Mouse (Mus musculus): Measurements from ENCODE around the gene Vmn1r21. TPM values are rescaled to one million over a fixed set of nuclear protein-coding genes. Genes with fewer than 3 reads are reported as not detected.
A peak's percentile ranks its signal among the peaks of the same experiment; 100 is the strongest.
"Not testable (repeated sequence)": the region's sequence is repeated elsewhere in the genome, so short reads cannot be mapped to it uniquely, and the experiment has no call there.

The Vmn1r21 gene
- polyA plus RNA-seq (2014; fragmentation: Nextera tagmentation; extraction: Ambion mirVana), result not detected in 2 replicates

DNA sequence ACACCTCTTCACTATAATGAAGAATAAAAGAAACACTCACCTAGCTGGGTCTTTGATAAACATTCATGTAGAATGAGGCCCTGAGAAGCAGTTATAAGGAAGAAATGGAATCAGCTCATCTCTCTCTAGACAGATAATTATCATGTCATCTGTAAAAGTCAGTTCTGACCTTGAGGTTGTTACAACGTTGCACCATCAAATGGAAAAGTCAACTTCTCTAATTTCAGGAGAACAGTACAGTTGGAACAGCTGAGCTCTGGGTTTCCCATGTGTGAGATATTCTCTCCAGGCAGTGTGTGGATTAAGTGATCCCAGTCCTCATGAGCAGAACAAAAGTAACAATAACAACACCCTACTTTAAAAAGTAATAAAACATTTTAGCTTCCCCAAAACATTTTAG lies at the start of gene Vmn1r21:
Vmn1r21 (minus strand) TSS at position 58 of the 400 bp plus-strand sequence.
- H3K9ac ChIP-seq (ENCODE audit: low read depth, low read length), result no peak within 1 kb of the TSS
- no peak for DNase-seq (ENCODE audit: low spot score)
- H3K27ac ChIP-seq (replicated peaks; ENCODE audit: low read depth, low read length), result no peak within 1 kb of the TSS
- H3K27me3 ChIP-seq (replicated peaks; ENCODE audit: control insufficient read depth, insufficient read depth, low read length), result no peaks in the 10 kb centered on the region
- H3K4me2 ChIP-seq (ENCODE audit: low read depth, low read length), result no peak within 1 kb of the TSS
- WGBS, result 44% methylated on average over 1 of the region's 1 CpGs
- H3K36me3 ChIP-seq (ENCODE audit: control insufficient read depth, insufficient read depth, low read length), result no peaks in the 10 kb centered on the region
- H3K4me3 ChIP-seq (ENCODE audit: low read depth, low read length), result no peak within 1 kb of the TSS
- no peak for ATAC-seq (ENCODE audit: low read depth)
- H3K4me1 ChIP-seq (ENCODE audit: control insufficient read depth, insufficient read depth, low read length), result no peaks in the 10 kb centered on the region
- no peaks in the 10 kb centered on the region for H3K9me3 ChIP-seq (ENCODE audit: control insufficient read depth, low read length)

DNA sequence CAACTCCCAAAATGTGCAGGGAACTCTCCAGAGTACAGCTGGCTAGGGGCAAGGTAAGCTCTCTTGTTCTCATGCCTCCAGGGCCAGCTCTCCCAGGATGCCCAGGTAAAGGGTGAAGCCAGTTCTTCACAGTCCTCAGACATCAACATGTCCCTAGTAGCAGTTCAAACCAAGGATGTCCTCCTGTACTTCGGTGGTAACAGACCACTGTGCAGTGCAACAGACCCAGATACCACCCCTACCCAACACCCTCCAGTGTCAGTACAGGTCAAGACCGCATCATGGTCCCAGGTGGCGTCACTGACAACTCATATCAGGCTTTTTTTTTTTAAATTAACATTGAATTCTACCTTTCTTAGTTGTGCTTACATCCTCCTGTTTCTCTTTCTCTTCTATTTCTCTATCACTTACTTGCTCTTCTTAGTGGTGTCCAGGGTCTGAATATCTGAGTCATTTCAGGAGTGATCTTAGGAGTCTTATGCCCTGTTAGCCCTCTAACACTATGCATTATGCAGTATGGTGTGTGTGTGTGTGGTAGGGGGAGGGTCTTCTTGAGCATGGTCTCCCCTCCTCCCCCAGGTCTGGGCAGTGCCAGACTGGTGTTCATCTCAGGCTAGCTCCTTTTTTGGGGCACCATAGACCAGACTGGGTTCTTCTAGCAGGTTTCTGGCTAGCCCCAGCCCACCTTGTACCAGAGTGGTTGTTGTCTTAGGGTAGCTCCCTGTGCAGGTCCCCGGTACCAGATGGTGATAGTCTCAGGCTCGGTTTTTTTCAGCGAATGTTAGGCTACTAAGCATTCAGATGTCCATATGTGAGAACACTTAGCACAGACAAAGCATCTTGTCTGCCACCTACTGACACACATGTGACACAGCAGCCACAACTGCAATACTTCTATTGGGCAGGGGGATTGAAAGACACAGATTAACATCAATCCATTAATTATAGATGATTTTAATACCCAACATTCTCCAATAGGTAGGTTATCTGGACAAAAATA lies 9.2 kb upstream of the Vmn1r21 start:
- 0 out of 2 replicates have a peak, but pooled peaks have one; percentile 55 for ATAC-seq (ENCODE audit: low read depth)
- no peak overlapping the region for H3K27ac ChIP-seq (replicated peaks; ENCODE audit: low read depth, low read length)

DNA sequence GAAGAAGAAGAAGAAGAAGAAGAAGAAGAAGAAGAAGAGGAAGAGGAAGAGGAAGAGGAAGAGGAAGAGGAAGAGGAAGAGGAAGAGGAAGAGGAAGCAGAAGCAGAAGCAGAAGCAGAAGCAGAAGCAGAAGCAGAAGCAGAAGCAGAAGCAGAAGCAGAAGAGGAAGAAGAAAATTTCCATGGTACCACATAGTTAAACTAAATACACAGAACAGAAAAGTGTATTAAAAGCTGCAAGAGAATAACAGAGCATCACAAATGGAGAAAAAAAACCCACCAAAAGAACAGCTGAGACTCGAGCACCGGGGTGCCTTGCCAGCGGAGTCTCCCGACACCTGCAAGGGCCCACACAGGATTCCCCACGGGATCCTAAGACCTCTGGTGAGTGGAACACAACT lies 1.0 kb upstream of the Vmn1r21 start:
- H3K4me3 ChIP-seq (ENCODE audit: low read depth, low read length); DNase-seq (ENCODE audit: low spot score); H3K4me1 ChIP-seq (ENCODE audit: control insufficient read depth, insufficient read depth, low read length); H3K9me3 ChIP-seq (ENCODE audit: control insufficient read depth, low read length); ATAC-seq (ENCODE audit: low read depth); H3K27me3 ChIP-seq (replicated peaks; ENCODE audit: control insufficient read depth, insufficient read depth, low read length); H3K27ac ChIP-seq (replicated peaks; ENCODE audit: low read depth, low read length); H3K4me2 ChIP-seq (ENCODE audit: low read depth, low read length); H3K9ac ChIP-seq (ENCODE audit: low read depth, low read length); H3K36me3 ChIP-seq (ENCODE audit: control insufficient read depth, insufficient read depth, low read length): not testable (repeated sequence)
- WGBS, result 91% methylated on average over 5 of the region's 5 CpGs

More for the DNA sequence above, 9.2 kb upstream of the Vmn1r21 start:
- H3K27me3 ChIP-seq (replicated peaks; ENCODE audit: control insufficient read depth, insufficient read depth, low read length), result no peaks in the 10 kb centered on the region
- H3K4me2 ChIP-seq (ENCODE audit: low read depth, low read length), result no peak overlapping the region
- H3K9me3 ChIP-seq (ENCODE audit: control insufficient read depth, low read length), result no peaks in the 10 kb centered on the region
- no peak overlapping the region for H3K4me3 ChIP-seq (ENCODE audit: low read depth, low read length)
- H3K4me1 ChIP-seq (ENCODE audit: control insufficient read depth, insufficient read depth, low read length), result no peaks in the 10 kb centered on the region
- no peak overlapping the region for H3K9ac ChIP-seq (ENCODE audit: low read depth, low read length)
- no peaks in the 10 kb centered on the region for H3K36me3 ChIP-seq (ENCODE audit: control insufficient read depth, insufficient read depth, low read length)
- peak; percentile 67 for DNase-seq (ENCODE audit: low spot score)
- 52% methylated on average over 6 of the region's 6 CpGs for WGBS

DNA sequence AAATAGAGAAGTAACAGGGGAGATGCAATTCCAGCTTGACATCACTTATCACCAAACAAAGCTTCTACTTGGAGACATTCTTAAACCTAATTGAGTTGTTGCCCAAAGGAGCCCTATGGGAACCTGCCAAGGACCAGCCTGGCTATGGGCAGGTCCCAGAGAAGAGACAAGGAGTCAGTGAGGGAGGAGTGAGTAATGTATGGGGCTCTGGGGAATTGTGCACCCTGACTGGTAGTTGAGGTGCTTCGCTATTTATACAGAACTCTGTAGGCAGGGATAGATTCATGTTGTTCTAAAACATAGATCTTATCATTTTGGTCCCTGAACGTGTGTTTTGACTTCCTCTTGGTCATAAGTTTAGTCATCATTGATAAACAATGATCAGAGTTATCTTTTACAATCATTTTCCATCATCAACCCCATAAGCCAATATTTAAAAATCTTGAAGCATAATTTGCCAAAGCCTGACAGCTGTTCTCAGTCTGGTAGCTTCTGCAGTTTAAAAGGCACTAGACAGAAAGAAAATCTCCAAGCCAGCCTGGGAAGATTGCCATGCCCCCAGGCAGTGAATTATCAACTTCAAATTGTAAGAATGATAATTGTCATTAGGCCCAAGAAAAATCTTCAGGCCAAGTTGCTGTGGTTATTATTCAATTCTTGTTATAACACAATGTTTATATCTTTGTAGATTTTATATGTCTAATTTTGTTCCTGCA lies 10.3 kb downstream of the Vmn1r21 start:
- Histone ChIP-seq H3K36me3 (ENCODE audit: control insufficient read depth, insufficient read depth, low read length) (no peaks in the 10 kb centered on the region), H3K9me3 (ENCODE audit: control insufficient read depth, low read length) (no peaks in the 10 kb centered on the region), H3K4me1 (ENCODE audit: control insufficient read depth, insufficient read depth, low read length) (no peaks in the 10 kb centered on the region), H3K4me2 (ENCODE audit: low read depth, low read length) (no peak overlapping the region), H3K4me3 (ENCODE audit: low read depth, low read length) (no peak overlapping the region), H3K9ac (ENCODE audit: low read depth, low read length) (no peak overlapping the region), H3K27me3 (replicated peaks; ENCODE audit: control insufficient read depth, insufficient read depth, low read length) (no peaks in the 10 kb centered on the region), H3K27ac (replicated peaks; ENCODE audit: low read depth, low read length) (no peak overlapping the region)
- 57% methylated on average over 2 of the region's 2 CpGs for WGBS
- DNase-seq (ENCODE audit: low spot score) (no peak), ATAC-seq (ENCODE audit: low read depth) (no peak)

DNA sequence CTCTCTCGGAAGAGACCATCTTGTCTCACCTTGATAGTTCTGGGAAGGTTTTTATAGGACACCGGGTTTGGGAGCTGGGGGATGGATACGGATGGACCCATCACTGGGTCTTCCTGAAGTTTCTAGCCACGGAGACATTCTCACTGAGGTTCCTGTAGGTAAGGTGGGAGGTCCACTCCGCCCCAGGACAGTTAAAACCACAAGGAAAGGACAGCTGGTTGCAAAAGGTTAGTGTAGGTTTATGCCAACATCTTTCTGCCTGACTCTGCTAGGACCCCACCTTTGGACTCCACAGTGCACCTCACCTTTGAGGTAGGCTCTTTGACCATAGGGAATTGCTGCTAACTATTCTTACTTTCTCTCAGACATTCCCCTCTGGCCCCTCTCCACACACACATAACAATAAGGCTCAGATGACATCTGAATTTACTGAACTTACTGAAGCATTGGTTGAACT lies 24.9 kb downstream of the Vmn1r21 start:
- H3K4me2 ChIP-seq (ENCODE audit: low read depth, low read length), result peak overlapping the region; percentile 59
- H3K9me3 ChIP-seq (ENCODE audit: control insufficient read depth, low read length), result no peaks in the 10 kb centered on the region
- H3K9ac ChIP-seq (ENCODE audit: low read depth, low read length), result peak overlapping the region; percentile 95
- no peaks in the 10 kb centered on the region for H3K36me3 ChIP-seq (ENCODE audit: control insufficient read depth, insufficient read depth, low read length)
- H3K4me3 ChIP-seq (ENCODE audit: low read depth, low read length), result peak overlapping the region; percentile 84
- no peak for ATAC-seq (ENCODE audit: low read depth)
- 5% methylated on average over 5 of the region's 5 CpGs for WGBS
- no peaks in the 10 kb centered on the region for H3K4me1 ChIP-seq (ENCODE audit: control insufficient read depth, insufficient read depth, low read length)
- no peak for DNase-seq (ENCODE audit: low spot score)
- H3K27me3 ChIP-seq (replicated peaks; ENCODE audit: control insufficient read depth, insufficient read depth, low read length), result no peaks in the 10 kb centered on the region
- H3K27ac ChIP-seq (replicated peaks; ENCODE audit: low read depth, low read length), result peak overlapping the region; percentile 95

DNA sequence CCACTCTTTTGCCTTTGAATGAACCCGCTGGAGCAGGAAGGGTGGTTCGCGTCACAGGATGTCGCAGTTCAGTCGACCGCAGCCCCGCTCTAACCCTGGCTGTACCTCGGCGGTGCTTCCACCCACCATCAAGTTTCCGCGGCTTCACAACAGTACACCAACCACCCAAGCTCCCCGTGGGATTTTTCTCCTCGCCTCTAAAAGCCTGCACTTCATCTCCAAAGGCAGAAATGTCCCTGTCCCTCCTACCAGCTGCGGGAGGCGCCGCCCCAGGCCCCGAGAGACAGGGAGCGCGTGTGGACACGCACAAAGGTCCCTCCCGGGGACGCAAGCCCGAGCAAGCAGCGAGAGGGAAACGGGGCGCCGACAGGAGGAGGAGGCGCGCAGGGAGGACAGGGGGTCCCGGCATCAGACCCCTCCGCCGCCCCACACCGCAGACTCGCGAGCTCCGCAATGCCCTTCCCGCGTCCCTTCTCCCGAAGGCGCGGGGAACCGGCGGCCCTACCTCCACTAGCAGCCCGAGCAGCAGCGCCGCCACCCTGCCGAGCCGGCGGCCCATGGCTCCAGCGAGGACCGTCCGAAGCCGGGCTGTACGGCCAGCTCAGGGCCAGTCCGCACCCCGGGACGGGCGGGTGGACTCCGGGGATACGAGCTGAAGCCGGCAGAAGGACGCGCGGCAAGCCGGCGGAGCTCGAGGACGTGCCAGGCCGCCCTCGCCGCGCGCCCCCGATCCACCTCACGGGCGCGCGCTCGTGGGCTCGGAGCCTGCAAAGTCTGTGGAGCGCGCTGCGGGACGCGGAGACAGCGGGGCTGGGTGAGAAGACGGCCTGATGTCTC lies 25.5 kb downstream of the Vmn1r21 start, which contains the start of gene Vopp1:
Vopp1 (minus strand) TSS at position 738 of the 837 bp plus-strand sequence.
- peak within 1 kb of the TSS; percentile 95 for H3K9ac ChIP-seq (ENCODE audit: low read depth, low read length)
- DNase-seq (ENCODE audit: low spot score) (peak; percentile 85), ATAC-seq (ENCODE audit: low read depth) (peak; percentile 92)
- peak within 1 kb of the TSS; percentile 59 for H3K4me2 ChIP-seq (ENCODE audit: low read depth, low read length)
- no peaks in the 10 kb centered on the region for H3K27me3 ChIP-seq (replicated peaks; ENCODE audit: control insufficient read depth, insufficient read depth, low read length)
- peak within 1 kb of the TSS; percentile 84 for H3K4me3 ChIP-seq (ENCODE audit: low read depth, low read length)
- no peaks in the 10 kb centered on the region for H3K4me1 ChIP-seq (ENCODE audit: control insufficient read depth, insufficient read depth, low read length)
- no peaks in the 10 kb centered on the region for H3K9me3 ChIP-seq (ENCODE audit: control insufficient read depth, low read length)
- H3K27ac ChIP-seq (replicated peaks; ENCODE audit: low read depth, low read length), result peak within 1 kb of the TSS; percentile 95
- no peaks in the 10 kb centered on the region for H3K36me3 ChIP-seq (ENCODE audit: control insufficient read depth, insufficient read depth, low read length)
- 1% methylated on average over 55 of the region's 87 CpGs for WGBS

DNA sequence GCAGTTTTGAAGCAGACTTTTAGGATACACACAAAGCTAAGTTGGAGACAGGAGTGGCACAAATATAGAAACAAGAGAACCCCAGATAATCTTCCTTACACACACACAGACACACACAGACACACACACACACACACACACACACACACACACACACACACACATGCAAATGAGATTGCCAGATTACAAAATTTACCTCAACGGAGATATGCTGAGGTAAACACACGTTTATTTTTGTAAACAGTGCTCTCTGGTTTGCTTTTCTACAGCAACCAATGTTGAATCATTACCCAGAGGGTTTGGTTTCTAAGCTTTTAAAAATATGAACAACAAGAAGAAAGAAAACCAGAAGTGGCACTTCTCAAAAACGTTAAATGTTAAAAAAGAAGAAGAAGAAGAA lies 26.7 kb downstream of the Vmn1r21 start:
- no peak overlapping the region for H3K27ac ChIP-seq (replicated peaks; ENCODE audit: low read depth, low read length)
- no peak overlapping the region for H3K9ac ChIP-seq (ENCODE audit: low read depth, low read length)
- no peaks in the 10 kb centered on the region for H3K36me3 ChIP-seq (ENCODE audit: control insufficient read depth, insufficient read depth, low read length)
- WGBS, result 26% methylated on average over 3 of the region's 3 CpGs
- peak overlapping the region; percentile 59 for H3K4me2 ChIP-seq (ENCODE audit: low read depth, low read length)
- no peaks in the 10 kb centered on the region for H3K4me1 ChIP-seq (ENCODE audit: control insufficient read depth, insufficient read depth, low read length)
- no peaks in the 10 kb centered on the region for H3K27me3 ChIP-seq (replicated peaks; ENCODE audit: control insufficient read depth, insufficient read depth, low read length)
- DNase-seq (ENCODE audit: low spot score), result no peak
- H3K4me3 ChIP-seq (ENCODE audit: low read depth, low read length), result peak overlapping the region; percentile 84
- ATAC-seq (ENCODE audit: low read depth), result no peak
- no peaks in the 10 kb centered on the region for H3K9me3 ChIP-seq (ENCODE audit: control insufficient read depth, low read length)

All from embryonic facial prominence, embryonic 14.5 days (tissue).